ENCODE assay signal across 10 mouse cellular contexts in the genomic region with DNA sequence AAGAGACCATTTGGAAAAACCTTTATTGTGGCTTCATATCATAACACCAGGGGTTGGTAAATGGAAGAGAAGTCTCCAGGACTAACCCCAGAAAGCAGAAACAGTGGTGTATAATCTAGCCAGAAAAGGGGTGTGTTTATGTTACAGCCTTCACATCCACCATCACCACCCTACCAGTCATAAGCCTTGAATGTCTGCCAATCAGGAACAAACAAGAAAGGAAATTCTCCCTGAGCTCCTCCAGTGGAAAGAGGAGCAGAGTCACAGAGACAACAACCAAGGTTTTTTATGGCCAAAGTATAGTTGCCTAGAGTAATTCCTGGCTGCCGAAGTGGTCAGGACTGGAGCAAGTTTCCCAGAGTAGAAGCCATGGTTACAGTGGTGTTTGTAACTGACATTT. TPM values are rescaled to one million over a fixed set of nuclear protein-coding genes. Genes with fewer than 3 reads are reported as not detected.
"Had no signal": no experiment of that assay in that cellular context is flagged by ENCODE, and none has a peak within 500 bp of the region (broad histone marks: within the 10 kb centered on the region; RNA-seq: fewer than 3 reads in every experiment).

No protein-coding gene starts in this region.

- DNase-seq: kidney, adult 18-20 months; layer of hippocampus, adult 9-11 months; liver; liver, embryonic 13.5 days; liver, postnatal 0 days; right cerebral cortex, postnatal 14 days had no signal

RNA-seq across cellular contexts. Expression of gene Aqp12, which starts 47.1 kb away (rescaled TPM):
- total RNA-seq: layer of hippocampus, adult 18-20 months; left cerebral cortex, postnatal 36 days; monocyte, adult 5-6 weeks; neutrophil, adult 5-6 weeks had no signal
